Mouse (Mus musculus) megakaryocyte, embryonic 14.5 days (primary cell): ENCODE measurements around the gene Tapbp.

ENCODE experiments used
- FLI1 ChIP-seq: IDR thresholded peaks from 2 replicates; pipeline ENCODE4 v1.6.1; 2012; ENCODE audit warnings: low read length, inconsistent platforms, mixed read lengths
- GATA1 ChIP-seq: IDR thresholded peaks from 3 replicates; pipeline ENCODE4 v1.6.1; 2012; ENCODE audit warnings: mixed read lengths, low read length, inconsistent platforms, borderline replicate concordance

DNA sequence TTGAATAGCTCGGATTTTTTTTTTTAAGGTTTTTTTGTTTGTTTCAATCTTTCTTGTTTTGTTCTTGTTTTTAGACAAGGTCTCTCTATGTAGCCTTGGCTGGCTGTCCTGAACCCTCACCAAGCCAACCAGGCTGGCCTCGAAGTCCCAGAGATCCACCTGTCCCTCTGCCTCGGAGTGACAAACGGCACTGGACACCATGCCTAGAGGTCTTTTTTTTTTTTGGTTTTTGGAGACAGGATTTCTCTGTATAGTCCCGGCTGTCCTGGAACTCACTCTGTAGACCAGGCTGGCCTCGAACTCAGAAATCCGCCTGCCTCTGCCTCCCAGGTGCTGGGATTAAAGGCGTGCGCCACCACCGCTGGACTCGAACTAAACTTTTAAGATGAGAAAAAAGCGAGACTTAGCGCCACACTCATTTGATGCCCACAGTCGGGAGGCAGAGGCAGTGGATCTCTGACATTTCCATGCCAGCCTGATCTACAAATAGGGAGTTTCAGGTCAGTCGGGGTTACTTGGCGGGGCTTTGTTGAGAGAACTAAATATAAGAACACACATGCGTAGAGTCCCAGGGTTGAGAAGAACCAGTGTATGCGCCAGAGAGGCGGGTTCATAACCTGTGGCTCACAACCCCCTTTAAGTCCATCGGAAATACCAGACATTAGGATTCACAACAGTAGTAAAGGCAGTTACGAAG, 12.7 kb downstream of the Tapbp start:
- TF ChIP-seq FLI1 (no peak), GATA1 (no peak)
